Mouse (Mus musculus) liver, embryonic 15.5 days (tissue): Measurements from ENCODE around the gene Naa40. TPM values are rescaled to one million over a fixed set of nuclear protein-coding genes. Genes with fewer than 3 reads are reported as not detected.

ENCODE experiments used
- ATAC-seq: fragments of 200-750 bp; cut with Nextera tagmentation; 2 replicates; pipeline ENCODE4 v1.8.0; 2017; ENCODE audit warnings: moderate number of reproducible peaks, mild to moderate bottlenecking, moderate library complexity; ENCODE audit not compliant: insufficient read depth
- H3K27ac ChIP-seq: fragments of 300-500 bp; sonication (generic); replicated peaks from 2 replicates; pipeline ENCODE4 v1.5.1; 2015; ENCODE audit warnings: mild to moderate bottlenecking, inconsistent platforms
- H3K27me3 ChIP-seq: fragments of 300-500 bp; sonication (generic); 2 replicates; pipeline ENCODE4 v1.6.1; 2015; ENCODE audit warnings: mild to moderate bottlenecking, inconsistent platforms
- H3K36me3 ChIP-seq: fragments of 300-500 bp; sonication (generic); replicated peaks from 2 replicates; pipeline ENCODE4 v1.6.1; 2015; ENCODE audit warnings: moderate library complexity, mild to moderate bottlenecking, inconsistent platforms
- H3K4me1 ChIP-seq: fragments of 300-500 bp; sonication (generic); replicated peaks from 2 replicates; pipeline ENCODE4 v1.6.1; 2015; ENCODE audit warnings: inconsistent platforms
- H3K4me2 ChIP-seq: fragments of 300-500 bp; sonication (generic); 2 replicates; pipeline ENCODE4 v1.6.1; 2015; ENCODE audit warnings: moderate library complexity, mild to moderate bottlenecking, inconsistent platforms
- H3K4me3 ChIP-seq: fragments of 300-500 bp; sonication (generic); replicated peaks from 2 replicates; pipeline ENCODE4 v1.5.1; 2015; ENCODE audit warnings: mild to moderate bottlenecking, inconsistent platforms
- H3K9ac ChIP-seq: fragments of 300-500 bp; sonication (generic); 2 replicates; pipeline ENCODE4 v1.6.1; 2015; ENCODE audit warnings: moderate library complexity, mild to moderate bottlenecking, inconsistent platforms
- H3K9me3 ChIP-seq: fragments of 300-500 bp; sonication (generic); replicated peaks from 2 replicates; pipeline ENCODE4 v1.6.1; 2016; ENCODE audit warnings: inconsistent platforms
- WGBS: fragments of 180-500 bp; shearing (Covaris S2); methylation state at CpG from one replicate; pipeline ENCODE4 v1.1.7; 2015; ENCODE audit warnings: mixed read lengths; ENCODE audit not compliant: insufficient replicate concordance; 5-methylcytosine and 5-hydroxymethylcytosine counted together
- polyA plus RNA-seq: library from polyadenylated mRNA; unstranded; fragments of >200 nt; fragmentation: Nextera tagmentation; extraction: Ambion mirVana; gene quantifications from 2 replicates; pipeline ENCODE4 v1.2.1, GENCODE M21; 2015

Gene Naa40
- polyA plus RNA-seq, 1 experiment from 2014 or later = 25.4 TPM

- no peaks in the 10 kb centered on the region for H3K36me3 ChIP-seq
- H3K4me2 ChIP-seq = no peak overlapping the region
- H3K4me1 ChIP-seq = peaks cover 40% of the 10 kb centered on the region
- H3K9ac ChIP-seq = no peak overlapping the region
- no peak overlapping the region for H3K27ac ChIP-seq
- H3K9me3 ChIP-seq = no peaks in the 10 kb centered on the region
- H3K4me3 ChIP-seq = no peak overlapping the region
- ATAC-seq = no peak
- H3K27me3 ChIP-seq = peaks cover 54% of the 10 kb centered on the region
- 22% methylated on average over 9 of the region's 9 CpGs for WGBS
Observed at GRCm38 (mm10) chr19:7264088-7264765, 23.2 kb upstream of the Naa40 start.

GRCm38 (mm10) chr19:7262592-7262991 is 21.6 kb upstream of the Naa40 start:
- H3K27ac ChIP-seq = no peak overlapping the region
- ATAC-seq = no peak
- peaks cover 23% of the 10 kb centered on the region for H3K4me1 ChIP-seq
- no peak overlapping the region for H3K4me3 ChIP-seq
- no peaks in the 10 kb centered on the region for H3K9me3 ChIP-seq
- H3K27me3 ChIP-seq = peaks cover 37% of the 10 kb centered on the region
- no peaks in the 10 kb centered on the region for H3K36me3 ChIP-seq
- no peak overlapping the region for H3K9ac ChIP-seq
- WGBS = 73% methylated on average over 1 of the region's 1 CpGs
- H3K4me2 ChIP-seq = no peak overlapping the region

GRCm38 (mm10) chr19:7261964-7262363 is 21.0 kb upstream of the Naa40 start:
- Histone ChIP-seq H3K4me1 (peaks cover 17% of the 10 kb centered on the region), H3K4me3 (no peak overlapping the region), H3K27me3 (peaks cover 31% of the 10 kb centered on the region), H3K4me2 (no peak overlapping the region), H3K9me3 (no peaks in the 10 kb centered on the region), H3K27ac (no peak overlapping the region), H3K9ac (no peak overlapping the region), H3K36me3 (no peaks in the 10 kb centered on the region)
- no peak for ATAC-seq
- WGBS = 78% methylated on average over 3 of the region's 3 CpGs

- no peaks in the 10 kb centered on the region for H3K36me3 ChIP-seq
- WGBS = 63% methylated on average over 1 of the region's 1 CpGs
Observed at GRCm38 (mm10) chr19:7261476-7261875, 20.5 kb upstream of the Naa40 start.

GRCm38 (mm10) chr19:7257881-7258280 is 16.9 kb upstream of the Naa40 start:
- Histone ChIP-seq H3K27me3 (no peaks in the 10 kb centered on the region), H3K27ac (no peak overlapping the region), H3K9ac (no peak overlapping the region), H3K36me3 (no peaks in the 10 kb centered on the region), H3K9me3 (no peaks in the 10 kb centered on the region), H3K4me3 (no peak overlapping the region), H3K4me2 (no peak overlapping the region), H3K4me1 (no peaks in the 10 kb centered on the region)
- ATAC-seq = no peak
- WGBS = 67% methylated on average over 5 of the region's 5 CpGs

More at GRCm38 (mm10) chr19:7261476-7261875, 20.5 kb upstream of the Naa40 start:
- Histone ChIP-seq H3K27ac (no peak overlapping the region), H3K9ac (no peak overlapping the region), H3K9me3 (no peaks in the 10 kb centered on the region), H3K4me2 (no peak overlapping the region), H3K4me1 (peaks cover 14% of the 10 kb centered on the region), H3K4me3 (no peak overlapping the region), H3K27me3 (peaks cover 26% of the 10 kb centered on the region)
- no peak for ATAC-seq

GRCm38 (mm10) chr19:7246021-7246420 is 5.0 kb upstream of the Naa40 start:
- Histone ChIP-seq H3K4me1 (peaks cover 11% of the 10 kb centered on the region), H3K9me3 (no peaks in the 10 kb centered on the region), H3K27me3 (peaks cover 4% of the 10 kb centered on the region; the same call in 1 of the 2 replicates), H3K4me2 (no peak overlapping the region), H3K27ac (no peak overlapping the region), H3K36me3 (no peaks in the 10 kb centered on the region), H3K4me3 (no peak overlapping the region), H3K9ac (no peak overlapping the region)
- ATAC-seq = no peak
- 57% methylated on average over 3 of the region's 3 CpGs for WGBS

- no peaks in the 10 kb centered on the region for H3K9me3 ChIP-seq
- peaks cover 35% of the 10 kb centered on the region for H3K4me1 ChIP-seq
- peaks cover 28% of the 10 kb centered on the region for H3K36me3 ChIP-seq
- ATAC-seq = peak; percentile 6
- peak overlapping the region; percentile 82 for H3K4me3 ChIP-seq
- 2% methylated on average over 13 of the region's 13 CpGs for WGBS
- peak overlapping the region; percentile 89 for H3K27ac ChIP-seq
- H3K4me2 ChIP-seq = peak overlapping the region; percentile 92
- H3K27me3 ChIP-seq = peaks cover 4% of the 10 kb centered on the region; the same call in 1 of the 2 replicates
- H3K9ac ChIP-seq = peak overlapping the region; percentile 89
Observed at GRCm38 (mm10) chr19:7240291-7240690, 692 bp downstream of the Naa40 start.

- Histone ChIP-seq H3K27ac (0 out of 2 replicates have a peak overlapping the region, but pooled peaks have one; percentile 89), H3K4me2 (peak overlapping the region; percentile 92), H3K9ac (peak overlapping the region; percentile 89), H3K4me3 (peak overlapping the region; percentile 82), H3K27me3 (peaks cover 4% of the 10 kb centered on the region; the same call in 1 of the 2 replicates), H3K4me1 (peaks cover 35% of the 10 kb centered on the region), H3K9me3 (no peaks in the 10 kb centered on the region), H3K36me3 (peaks cover 33% of the 10 kb centered on the region)
- no peak for ATAC-seq
- 83% methylated on average over 3 of the region's 3 CpGs for WGBS
Observed at GRCm38 (mm10) chr19:7239574-7239973, 1.4 kb downstream of the Naa40 start.

GRCm38 (mm10) chr19:7236742-7237141 is 4.2 kb downstream of the Naa40 start:
- H3K27ac ChIP-seq = no peak overlapping the region
- no peak overlapping the region for H3K4me3 ChIP-seq
- no peaks in the 10 kb centered on the region for H3K27me3 ChIP-seq
- no peak overlapping the region for H3K9ac ChIP-seq
- ATAC-seq = no peak
- H3K9me3 ChIP-seq = no peaks in the 10 kb centered on the region
- H3K4me2 ChIP-seq = no peak overlapping the region
- WGBS = 70% methylated on average over 4 of the region's 4 CpGs
- peaks cover 35% of the 10 kb centered on the region for H3K4me1 ChIP-seq
- H3K36me3 ChIP-seq = peaks cover 60% of the 10 kb centered on the region

- Histone ChIP-seq H3K9ac (no peak overlapping the region), H3K27ac (no peak overlapping the region), H3K27me3 (no peaks in the 10 kb centered on the region), H3K36me3 (peaks cover 68% of the 10 kb centered on the region), H3K9me3 (no peaks in the 10 kb centered on the region), H3K4me3 (no peak overlapping the region), H3K4me2 (no peak overlapping the region), H3K4me1 (peaks cover 29% of the 10 kb centered on the region)
- no peak for ATAC-seq
- 93% methylated on average over 2 of the region's 2 CpGs for WGBS
Observed at GRCm38 (mm10) chr19:7236011-7236410, 5.0 kb downstream of the Naa40 start.

- Histone ChIP-seq H3K36me3 (peaks cover 73% of the 10 kb centered on the region), H3K4me2 (no peak overlapping the region)
- 77% methylated on average over 9 of the region's 9 CpGs for WGBS
Observed at GRCm38 (mm10) chr19:7235461-7235860, 5.5 kb downstream of the Naa40 start.

More at GRCm38 (mm10) chr19:7235461-7235860, 5.5 kb downstream of the Naa40 start:
- no peaks in the 10 kb centered on the region for H3K27me3 ChIP-seq
- no peak overlapping the region for H3K4me3 ChIP-seq
- peaks cover 28% of the 10 kb centered on the region for H3K4me1 ChIP-seq
- H3K27ac ChIP-seq = no peak overlapping the region
- H3K9me3 ChIP-seq = no peaks in the 10 kb centered on the region
- ATAC-seq = no peak
- no peak overlapping the region for H3K9ac ChIP-seq
